Mouse (Mus musculus) induced T-regulatory cell, adult 2 months (primary cell): Measurements from ENCODE around the gene Upk2.
"Not testable (repeated sequence)": the region's sequence is repeated elsewhere in the genome, so short reads cannot be mapped to it uniquely, and the experiment has no call there.

ENCODE experiments used
- DNase-seq: peaks from one replicate; pipeline ENCODE4 v3.0.0-alpha.2; 2012; ENCODE audit warnings: low read depth

The Upk2 gene

GRCm38 (mm10) chr9:44468224-44468623 is 13.4 kb upstream of the Upk2 start:
- no peak for DNase-seq

- no peak for DNase-seq
Measured at GRCm38 (mm10) chr9:44461950-44462349, 7.2 kb upstream of the Upk2 start.

GRCm38 (mm10) chr9:44457035-44457742 is 2.4 kb upstream of the Upk2 start:
- peak; percentile 52 for DNase-seq

- DNase-seq = peak; percentile 91
Measured at GRCm38 (mm10) chr9:44454132-44454890, 465 bp downstream of the Upk2 start.

- DNase-seq = peak; percentile 72
Measured at GRCm38 (mm10) chr9:44450387-44450786, 4.4 kb downstream of the Upk2 start.

- peak; percentile 25 for DNase-seq
Measured at GRCm38 (mm10) chr9:44444402-44445025, 10.3 kb downstream of the Upk2 start.

GRCm38 (mm10) chr9:44440961-44441360 is 13.8 kb downstream of the Upk2 start, which contains the start of gene Foxr1:
Gene Foxr1, minus strand, starts transcription at chr9:44441136.
- no peak for DNase-seq

GRCm38 (mm10) chr9:44435747-44436146 is 19.0 kb downstream of the Upk2 start:
- DNase-seq = no peak

GRCm38 (mm10) chr9:44432577-44433185 is 22.1 kb downstream of the Upk2 start:
- no peak for DNase-seq

GRCm38 (mm10) chr9:44423576-44423975 is 31.2 kb downstream of the Upk2 start:
- DNase-seq = no peak

GRCm38 (mm10) chr9:44420280-44420898 is 34.4 kb downstream of the Upk2 start:
- no peak for DNase-seq

- not testable (repeated sequence) for DNase-seq
Measured at GRCm38 (mm10) chr9:44419730-44420129, 35.0 kb downstream of the Upk2 start.

- no peak for DNase-seq
Measured at GRCm38 (mm10) chr9:44418519-44419385, 36.0 kb downstream of the Upk2 start, which contains the start of gene Ccdc84. Gene Ccdc84, minus strand, starts transcription at chr9:44418569.

GRCm38 (mm10) chr9:44417892-44418363 is 36.8 kb downstream of the Upk2 start:
- peak; percentile 97 for DNase-seq

GRCm38 (mm10) chr9:44417156-44417891 is 37.5 kb downstream of the Upk2 start:
- DNase-seq = peak; percentile 59

GRCm38 (mm10) chr9:44412781-44413180 is 42.0 kb downstream of the Upk2 start:
- no peak for DNase-seq

- DNase-seq = peak; percentile 72
Measured at GRCm38 (mm10) chr9:44412306-44412705, 42.5 kb downstream of the Upk2 start.

- no peak for DNase-seq
Measured at GRCm38 (mm10) chr9:44411601-44412130, 43.1 kb downstream of the Upk2 start.

- no peak for DNase-seq
Measured at GRCm38 (mm10) chr9:44410647-44411336, 44.0 kb downstream of the Upk2 start.
